Comparison of ENCODE assay signal across 8 mouse cellular contexts in the genomic region with DNA sequence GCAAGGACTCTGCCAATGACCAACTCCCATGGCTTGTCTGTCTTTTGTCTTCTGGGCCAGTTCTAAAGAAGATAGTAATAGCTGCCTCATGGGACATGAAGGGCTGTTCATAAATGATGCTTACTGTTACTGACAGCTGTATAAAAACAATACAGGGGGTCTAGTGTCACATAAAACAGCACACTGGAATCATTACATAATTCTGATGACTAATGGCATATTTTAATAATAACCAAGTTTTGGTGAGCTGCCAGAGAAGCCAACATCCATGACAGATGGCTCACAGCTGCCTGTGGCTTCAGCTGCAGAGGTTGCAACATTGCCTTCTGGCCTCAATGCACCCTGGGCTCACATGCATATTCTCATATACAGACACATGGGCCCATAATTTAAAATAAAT. TPM values are rescaled to one million over a fixed set of nuclear protein-coding genes. Genes with fewer than 3 reads are reported as not detected.
DNase-seq lines count a peak whose midpoint lies in the region; ATAC-seq and TF ChIP-seq lines count a peak whose summit lies in the region.
"Had no signal": no experiment of that assay in that cellular context is flagged by ENCODE, and none has a peak within 500 bp of the region (broad histone marks: within the 10 kb centered on the region; RNA-seq: fewer than 3 reads in every experiment).

No protein-coding gene starts in this region.

- no peak for TF ChIP-seq POLR2A in limb, embryonic 14.5 days (IDR thresholded peaks at IDR 0.05; ENCODE audit: borderline replicate concordance, extremely low read depth, insufficient read depth, insufficient read length)
- TF ChIP-seq POLR2A in myocyte (IDR thresholded peaks at IDR 0.05; ENCODE audit: insufficient read length, low read depth): no peak

- H3K4me1 ChIP-seq in limb, embryonic 14.5 days (ENCODE audit: control insufficient read depth, insufficient read depth, low read length): peaks cover 11% of the 10 kb centered on the region
- no peaks in the 10 kb centered on the region for H3K4me1 ChIP-seq in limb, embryonic 10.5 days

- no peaks in the 10 kb centered on the region for H3K36me3 ChIP-seq in limb, embryonic 14.5 days (ENCODE audit: control insufficient read depth, insufficient read depth, low read length)
- no peaks in the 10 kb centered on the region for H3K36me3 ChIP-seq in limb, embryonic 10.5 days
- no peaks in the 10 kb centered on the region for H3K36me3 ChIP-seq in myocyte (ENCODE audit: control insufficient read depth, insufficient read depth)

- H3K9ac ChIP-seq in limb, embryonic 14.5 days (ENCODE audit: low read depth, low read length, severe bottlenecking): no peak overlapping the region

- intact Hi-C loops in heart, postnatal 25 days (cut with DNase I): no loop called here

- no peak overlapping the region for H3ac ChIP-seq in myocyte (ENCODE audit: control insufficient read depth, insufficient read length)

- DNase-seq in limb, embryonic 14.5 days (ENCODE audit: low spot score): peak; percentile 60
- DNase-seq in limb, embryonic 10.5 days (ENCODE audit: low spot score): no peak
- peak; percentile 30 for DNase-seq in brain, adult 2 months (ENCODE audit: low read depth, low spot score)
- DNase-seq in heart, postnatal 25 days (ENCODE audit: low spot score): peak; percentile 44
- no peak for DNase-seq in left cerebral cortex, adult 18-20 months (ENCODE audit: low spot score in 2 of 2)

- H3K27ac ChIP-seq in limb, embryonic 14.5 days (replicated peaks; ENCODE audit: low read depth, low read length): no peak overlapping the region
- no peak overlapping the region for H3K27ac ChIP-seq in limb, embryonic 10.5 days

- no peak overlapping the region for H3K4me3 ChIP-seq in limb, embryonic 14.5 days (replicated peaks; ENCODE audit: low read length)
- H3K4me3 ChIP-seq in limb, embryonic 10.5 days: no peak overlapping the region
- H3K4me3 ChIP-seq in myocyte: no peak overlapping the region

- no peaks in the 10 kb centered on the region for H3K79me2 ChIP-seq in myocyte (ENCODE audit: control insufficient read depth, insufficient read depth)

- no peaks in the 10 kb centered on the region for H3K27me3 ChIP-seq in limb, embryonic 14.5 days (ENCODE audit: control insufficient read depth, insufficient read depth, low read length)
- no peaks in the 10 kb centered on the region for H3K27me3 ChIP-seq in limb, embryonic 10.5 days (ENCODE audit: low read depth, poor library complexity, severe bottlenecking)
- H3K27me3 ChIP-seq in myocyte (ENCODE audit: control insufficient read depth, insufficient read depth, insufficient read length): no peaks in the 10 kb centered on the region

- H3K4me2 ChIP-seq in limb, embryonic 14.5 days (replicated peaks; ENCODE audit: low read depth, low read length, severe bottlenecking): no peak overlapping the region
- peak overlapping the region; percentile 14 for H3K4me2 ChIP-seq in myocyte (ENCODE audit: low read depth)
- H3K4me2 ChIP-seq: liver, embryonic 11.5 days had no signal

- no peaks in the 10 kb centered on the region for H3K9me3 ChIP-seq in limb, embryonic 14.5 days (ENCODE audit: control insufficient read depth, low read length)
- no peaks in the 10 kb centered on the region for H3K9me3 ChIP-seq in limb, embryonic 10.5 days (replicated peaks)

- no peak; the same call in 1 of the 2 replicates for ATAC-seq in limb, embryonic 14.5 days (ENCODE audit: low FRiP score, low read depth)
- ATAC-seq in megakaryocyte-erythroid progenitor cell, adult 5-6 weeks (replicated peaks; ENCODE audit: low FRiP score, low TSS enrichment, poor library complexity, severe bottlenecking): no peak

TF ChIP-seq in myocyte, 11 proteins besides CTCF, POLR2A, EP300 and RAD21:
- peak; percentile 87 to 94 (median 87) for TF ChIP-seq MYOG (IDR thresholded peaks at IDR 0.05; ENCODE audit: control insufficient read depth in 1 of 3, insufficient read depth in 1 of 3, insufficient read length in 2 of 3, low read depth in 2 of 3)
- peak; percentile 97 for TF ChIP-seq TCF12 (IDR thresholded peaks at IDR 0.05; ENCODE audit: insufficient read depth, poor library complexity, severe bottlenecking)
- peak; percentile 98 for TF ChIP-seq TCF3 (IDR thresholded peaks at IDR 0.05; ENCODE audit: insufficient read length, low read depth)
- TF ChIP-seq MYOD1 (IDR thresholded peaks at IDR 0.05; ENCODE audit: control insufficient read depth in 1 of 3, insufficient read length in 2 of 3, low read depth in 2 of 3): peak; percentile 83 to 98 (median 97)
- TF ChIP-seq CEBPB (IDR thresholded peaks at IDR 0.05; ENCODE audit: insufficient read depth, poor library complexity, severe bottlenecking): peak; percentile 99
- no peak for TF ChIP-seq POLR2AphosphoS2 (IDR thresholded peaks at IDR 0.05; ENCODE audit: insufficient read length, low read depth)

RNA-seq across cellular contexts. Expression of gene Fam13c, which starts 56.7 kb away (rescaled TPM):
- 5.6 and 6.1 TPM in 2 replicates for polyA plus RNA-seq in limb, embryonic 14.5 days (2012; rRNA removed)
- polyA plus RNA-seq in limb, embryonic 14.5 days (2014; fragmentation: Nextera tagmentation; extraction: Ambion mirVana): 11.0 and 11.9 TPM in 2 replicates
- 5.2 and 7.8 TPM in 2 replicates for polyA plus RNA-seq in limb, embryonic 10.5 days (2016; fragmentation: Nextera tagmentation; extraction: Ambion mirVana)
- 1 to 10 TPM; 4.9 to 6.3 TPM for total RNA-seq in heart, postnatal 25 days (2021)
- polyA plus RNA-seq in myocyte (2012; fragmentation: generic; extraction: Trizol): 15.0 TPM
- not detected in 2 replicates for total RNA-seq in megakaryocyte-erythroid progenitor cell, adult 5-6 weeks (2014; fragmentation: Nextera tagmentation)
- total RNA-seq in megakaryocyte-erythroid progenitor cell, adult 5-6 weeks (2017): not detected in 2 replicates
- 10 to 100 TPM; 68.1 to 71.9 TPM for total RNA-seq in left cerebral cortex, adult 18-20 months (2021)

Comparison
In these comparisons a context has a peak if more than half of its experiments do, and no peak if none do; other contexts are left out.
1. DNase-seq: peak in limb, embryonic 14.5 days (single experiment), brain, adult 2 months (single experiment) and heart, postnatal 25 days (single experiment); none in limb, embryonic 10.5 days (single experiment) and left cerebral cortex, adult 18-20 months (0 of 2).
2. RNA of gene Fam13c, which starts 56.7 kb away (total RNA-seq): 68.1 to 71.9 TPM in left cerebral cortex, adult 18-20 months; 4.9 to 6.3 TPM in heart, postnatal 25 days and not detected in megakaryocyte-erythroid progenitor cell, adult 5-6 weeks; every median in the first group is over 4 times any median in the second.